Mouse (Mus musculus) erythroblast, embryonic 14.5 days (primary cell): Measurements from ENCODE around the gene Casp7.

Experiments
- GATA1 ChIP-seq: IDR thresholded peaks from 2 replicates; pipeline ENCODE4 v1.6.1; 2012; ENCODE audit warnings: low read length, inconsistent platforms, mixed read lengths
- TAL1 ChIP-seq: IDR thresholded peaks from 3 replicates; pipeline ENCODE4 v1.6.1; 2012; ENCODE audit warnings: low read length, inconsistent platforms, mixed read lengths

DNA sequence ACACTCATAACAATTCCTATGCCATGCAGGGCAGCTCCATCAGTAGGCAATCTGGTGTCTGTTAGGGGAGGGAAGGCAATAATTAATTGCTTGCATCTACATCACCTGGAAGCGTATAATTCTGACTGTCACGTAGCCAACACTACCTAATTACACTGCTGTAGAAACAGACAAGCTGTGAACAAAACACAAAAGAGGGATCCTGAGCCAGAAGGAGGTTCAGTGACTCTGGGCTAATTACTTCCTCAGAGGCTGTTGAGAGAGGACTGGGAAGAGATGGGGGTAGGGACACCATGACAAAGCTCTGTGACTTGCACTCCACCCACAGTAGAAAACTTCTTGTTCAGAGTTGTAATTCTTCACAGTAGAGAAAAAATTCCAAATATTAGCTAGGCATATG lies 79.6 kb downstream of the Casp7 start:
- TF ChIP-seq TAL1: no peak
- no peak for TF ChIP-seq GATA1
